Mouse (Mus musculus): ENCODE results near the gene Chrdl1.

DNA sequence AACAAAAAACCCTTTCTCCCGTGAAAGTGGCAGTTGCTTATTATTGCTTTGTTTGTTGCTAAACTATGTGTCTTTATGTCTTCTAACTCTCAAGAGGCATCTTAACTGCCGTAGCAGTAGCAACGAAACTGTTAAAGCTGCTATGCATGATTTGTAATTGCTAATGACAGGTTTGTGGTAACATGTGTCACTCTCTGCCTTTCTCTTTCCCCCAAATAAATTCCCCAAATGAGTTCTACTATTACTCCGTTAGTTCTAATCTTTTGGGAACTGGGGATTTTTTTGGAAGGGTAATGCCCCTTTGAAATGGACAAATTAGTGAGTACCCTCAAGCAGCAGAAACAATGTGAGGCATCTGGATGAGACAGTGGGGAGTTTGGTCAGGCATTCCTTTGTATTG lies 55.9 kb downstream of the Chrdl1 start:
- TF ChIP-seq CTCF (IDR thresholded peaks at IDR 0.05; ENCODE audit: low read depth) (no peak), EP300 (IDR thresholded peaks at IDR 0.05; ENCODE audit: low read depth) (no peak)
